ENCODE assay signal across 14 mouse cellular contexts in the genomic region with DNA sequence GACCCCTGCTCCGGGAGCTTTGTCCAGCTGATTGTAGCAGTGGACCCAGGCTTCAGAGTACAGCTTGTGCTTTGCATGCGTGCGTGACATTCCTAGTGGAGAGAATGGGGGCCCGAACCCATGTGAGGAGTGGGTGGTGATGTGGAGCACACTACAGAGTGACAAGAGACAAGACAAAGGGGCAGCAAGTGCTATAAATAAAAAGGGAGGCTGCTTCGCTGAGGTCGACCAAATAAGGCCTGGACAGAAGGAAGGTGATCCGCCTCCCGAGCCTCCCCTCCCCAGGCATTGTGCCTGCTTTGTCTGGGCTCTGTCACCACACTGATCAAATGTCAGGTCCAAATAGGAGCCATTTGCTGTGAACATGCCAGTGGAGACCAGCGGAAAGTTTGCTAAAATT. TPM values are rescaled to one million over a fixed set of nuclear protein-coding genes. Genes with fewer than 3 reads are reported as not detected.
A peak's percentile ranks its signal among the peaks of the same experiment; 100 is the strongest.
DNase-seq lines count a peak whose midpoint lies in the region; ATAC-seq and TF ChIP-seq lines count a peak whose summit lies in the region.
"Had no signal": no experiment of that assay in that cellular context is flagged by ENCODE, and none has a peak within 500 bp of the region (broad histone marks: within the 10 kb centered on the region; RNA-seq: fewer than 3 reads in every experiment).

No protein-coding gene starts in this region.

- no peaks in the 10 kb centered on the region for H3K27me3 ChIP-seq in kidney, embryonic 16.5 days (ENCODE audit: insufficient read depth, low read length)
- no peaks in the 10 kb centered on the region for H3K27me3 ChIP-seq in kidney, adult 2 months (replicated peaks; ENCODE audit: control insufficient read depth, insufficient read depth, low read length)
- no peaks in the 10 kb centered on the region for H3K27me3 ChIP-seq in limb, embryonic 10.5 days (ENCODE audit: low read depth, poor library complexity, severe bottlenecking)
- no peaks in the 10 kb centered on the region for H3K27me3 ChIP-seq in stomach, embryonic 16.5 days (ENCODE audit: control insufficient read depth, insufficient read depth, low read length)

- DNase-seq in embryo, embryonic 10 days (ENCODE audit: low spot score): peak; percentile 52
- no peak for DNase-seq in embryo, embryonic 9.5 days (ENCODE audit: extremely low spot score)
- no peak for DNase-seq in kidney, adult 2 months
- DNase-seq in limb, embryonic 10.5 days (ENCODE audit: low spot score): no peak
- DNase-seq in right cerebral cortex, adult 2 months (ENCODE audit: low spot score in 2 of 2): no peak
- DNase-seq in thymus, postnatal 25 days: no peak
- DNase-seq: embryo, embryonic 11 days; gastrocnemius, postnatal 14 days; spleen, adult 18-20 months; thymus, postnatal 4 days had no signal

- H3K4me3 ChIP-seq in kidney, embryonic 16.5 days (ENCODE audit: low read length): no peak overlapping the region
- H3K4me3 ChIP-seq in kidney, adult 2 months (ENCODE audit: insufficient read depth, low read depth, low read length): no peak overlapping the region
- H3K4me3 ChIP-seq in limb, embryonic 10.5 days: no peak overlapping the region
- H3K4me3 ChIP-seq in stomach, embryonic 16.5 days (replicated peaks; ENCODE audit: low read length): no peak overlapping the region
- H3K4me3 ChIP-seq: liver, embryonic 12.5 days had no signal

- H3K4me1 ChIP-seq in kidney, embryonic 16.5 days (ENCODE audit: insufficient read depth, low read length): peaks cover 9% of the 10 kb centered on the region
- no peaks in the 10 kb centered on the region for H3K4me1 ChIP-seq in kidney, adult 2 months (ENCODE audit: control insufficient read depth, insufficient read depth, low read length)
- H3K4me1 ChIP-seq in limb, embryonic 10.5 days: peaks cover 26% of the 10 kb centered on the region
- H3K4me1 ChIP-seq in stomach, embryonic 16.5 days (ENCODE audit: control insufficient read depth, insufficient read depth, low read length): peaks cover 23% of the 10 kb centered on the region

- H3K9me3 ChIP-seq in kidney, embryonic 16.5 days (ENCODE audit: low read length): no peaks in the 10 kb centered on the region
- H3K9me3 ChIP-seq in limb, embryonic 10.5 days (replicated peaks): no peaks in the 10 kb centered on the region
- no peaks in the 10 kb centered on the region for H3K9me3 ChIP-seq in stomach, embryonic 16.5 days (replicated peaks; ENCODE audit: control insufficient read depth, low read length)
- H3K9me3 ChIP-seq: liver, embryonic 12.5 days had no signal

- no peak for ATAC-seq in kidney, embryonic 16.5 days (ENCODE audit: low FRiP score, low TSS enrichment)
- ATAC-seq in stomach, embryonic 16.5 days (ENCODE audit: insufficient read depth, low FRiP score): peak; percentile 38; the same call in 1 of the 2 replicates
- ATAC-seq: liver, embryonic 12.5 days had no signal

- H3K27ac ChIP-seq in kidney, embryonic 16.5 days (ENCODE audit: low read length): peak overlapping the region; percentile 51
- H3K27ac ChIP-seq in kidney, adult 2 months (ENCODE audit: insufficient read depth, low read depth, low read length): no peak overlapping the region
- H3K27ac ChIP-seq in limb, embryonic 10.5 days: peak overlapping the region; percentile 36; the same call in 1 of the 2 replicates
- peak overlapping the region; percentile 65 for H3K27ac ChIP-seq in stomach, embryonic 16.5 days (ENCODE audit: low read length)
- H3K27ac ChIP-seq: liver, embryonic 12.5 days had no signal

- no peaks in the 10 kb centered on the region for H3K36me3 ChIP-seq in kidney, embryonic 16.5 days (ENCODE audit: insufficient read depth, low read length)
- H3K36me3 ChIP-seq in kidney, adult 2 months (ENCODE audit: control insufficient read depth, insufficient read depth, low read length): no peaks in the 10 kb centered on the region
- H3K36me3 ChIP-seq in limb, embryonic 10.5 days: no peaks in the 10 kb centered on the region
- H3K36me3 ChIP-seq in stomach, embryonic 16.5 days (ENCODE audit: control insufficient read depth, insufficient read depth, low read length): no peaks in the 10 kb centered on the region
- H3K36me3 ChIP-seq: liver, embryonic 12.5 days had no signal

- whole genome bisulfite sequencing in kidney, embryonic 16.5 days: 42% methylated on average over 9 of the region's 9 CpGs
- WGBS in kidney, adult 2 months: 71% methylated on average over 9 of the region's 9 CpGs
- 60% methylated on average over 9 of the region's 9 CpGs for WGBS in limb, embryonic 10.5 days
- 60% methylated on average over 9 of the region's 9 CpGs for WGBS in stomach, embryonic 16.5 days

- H3K4me2 ChIP-seq in kidney, embryonic 16.5 days (replicated peaks; ENCODE audit: low read depth, low read length): no peak overlapping the region
- no peak overlapping the region for H3K4me2 ChIP-seq in stomach, embryonic 16.5 days (ENCODE audit: low read depth, low read length)
- H3K4me2 ChIP-seq: liver, embryonic 12.5 days had no signal

- no peak for TF ChIP-seq CTCF in kidney, adult 2 months (conservative IDR thresholded peaks at IDR 0.05; ENCODE audit: insufficient read depth, insufficient read length, low read depth, low read length)

- no peak for TF ChIP-seq POLR2A in kidney, adult 2 months (IDR thresholded peaks at IDR 0.05; ENCODE audit: low read depth, low read length)

- no peak overlapping the region for H3K9ac ChIP-seq in kidney, embryonic 16.5 days (replicated peaks; ENCODE audit: low read length)
- no peak overlapping the region for H3K9ac ChIP-seq in stomach, embryonic 16.5 days (ENCODE audit: low read length)
- H3K9ac ChIP-seq: liver, embryonic 12.5 days had no signal

RNA-seq across cellular contexts. Expression of gene Myh7, which starts 2.4 kb away (rescaled TPM):
- 2.4 and 5.0 TPM in 2 replicates for polyA plus RNA-seq in kidney, embryonic 16.5 days (2015; fragmentation: Nextera tagmentation; extraction: Ambion mirVana)
- 0.05 and 5.2 TPM in 2 replicates for polyA plus RNA-seq in kidney, adult 2 months (2012; rRNA removed)
- polyA plus RNA-seq in limb, embryonic 10.5 days (2016; fragmentation: Nextera tagmentation; extraction: Ambion mirVana): 2.2 and 4.4 TPM in 2 replicates
- 7.6 and 25.7 TPM in 2 replicates for polyA plus RNA-seq in stomach, embryonic 16.5 days (2015; fragmentation: Nextera tagmentation; extraction: Ambion mirVana)

RNA-seq across cellular contexts. Expression of gene Ngdn, which starts 18.5 kb away (rescaled TPM):
- polyA plus RNA-seq in kidney, embryonic 16.5 days (2015; fragmentation: Nextera tagmentation; extraction: Ambion mirVana): 87.0 and 88.8 TPM in 2 replicates
- 15.0 and 15.5 TPM in 2 replicates for polyA plus RNA-seq in kidney, adult 2 months (2012; rRNA removed)
- polyA plus RNA-seq in limb, embryonic 10.5 days (2016; fragmentation: Nextera tagmentation; extraction: Ambion mirVana): 97.5 and 98.1 TPM in 2 replicates
- 74.7 and 74.9 TPM in 2 replicates for polyA plus RNA-seq in stomach, embryonic 16.5 days (2015; fragmentation: Nextera tagmentation; extraction: Ambion mirVana)

RNA-seq across cellular contexts. Expression of gene Gm17428, which starts 20.1 kb away (rescaled TPM):
- polyA plus RNA-seq in kidney, embryonic 16.5 days (2015; fragmentation: Nextera tagmentation; extraction: Ambion mirVana): not detected in 2 replicates
- polyA plus RNA-seq in kidney, adult 2 months (2012; rRNA removed): not detected in 2 replicates
- not detected in 2 replicates for polyA plus RNA-seq in limb, embryonic 10.5 days (2016; fragmentation: Nextera tagmentation; extraction: Ambion mirVana)
- polyA plus RNA-seq in stomach, embryonic 16.5 days (2015; fragmentation: Nextera tagmentation; extraction: Ambion mirVana): not detected in 2 replicates
- polyA plus RNA-seq: large intestine, adult 2 months; liver, embryonic 12.5 days had no signal

RNA-seq across cellular contexts. Expression of gene Myh6, which starts 30.1 kb away (rescaled TPM):
- polyA plus RNA-seq in kidney, embryonic 16.5 days (2015; fragmentation: Nextera tagmentation; extraction: Ambion mirVana): 1.1 and 1.4 TPM in 2 replicates
- polyA plus RNA-seq in kidney, adult 2 months (2012; rRNA removed): 0.75 and 1.5 TPM in 2 replicates
- 1.5 and 2.3 TPM in 2 replicates for polyA plus RNA-seq in limb, embryonic 10.5 days (2016; fragmentation: Nextera tagmentation; extraction: Ambion mirVana)
- polyA plus RNA-seq in stomach, embryonic 16.5 days (2015; fragmentation: Nextera tagmentation; extraction: Ambion mirVana): 0.56 and 2.1 TPM in 2 replicates
